Mouse (Mus musculus): ENCODE results near the gene Frmd8.
"Not testable (repeated sequence)": the region's sequence is repeated elsewhere in the genome, so short reads cannot be mapped to it uniquely, and the experiment has no call there.

Frmd8 gene

GRCm38 (mm10) chr19:5825901-5826730 lies 49.0 kb downstream of the Frmd8 start:
- in situ Hi-C loops (cut with MboI, MseI) = no loop called here

- in situ Hi-C loops (cut with MboI, MseI) = no loop called here
Measured at GRCm38 (mm10) chr19:5824826-5825617, 50.1 kb downstream of the Frmd8 start.

- in situ Hi-C loops (cut with MboI, MseI) = no loop called here
Measured at GRCm38 (mm10) chr19:5824043-5824825, 50.8 kb downstream of the Frmd8 start.

- in situ Hi-C loops (cut with MboI, MseI) = no loop called here
Measured at GRCm38 (mm10) chr19:5823266-5823839, 51.7 kb downstream of the Frmd8 start.

GRCm38 (mm10) chr19:5822834-5823205 lies 52.3 kb downstream of the Frmd8 start:
- in situ Hi-C loops (cut with MboI, MseI) = no loop called here

- in situ Hi-C loops (cut with MboI, MseI) = no loop called here
Measured at GRCm38 (mm10) chr19:5822174-5822833, 52.8 kb downstream of the Frmd8 start.

- in situ Hi-C loops (cut with MboI, MseI) = no loop called here
Measured at GRCm38 (mm10) chr19:5821847-5822173, 53.3 kb downstream of the Frmd8 start.

GRCm38 (mm10) chr19:5819549-5819948 lies 55.5 kb downstream of the Frmd8 start:
- in situ Hi-C loops (cut with MboI, MseI) = no loop called here

- in situ Hi-C loops (cut with MboI, MseI) = no loop called here
Measured at GRCm38 (mm10) chr19:5818590-5818977, 56.5 kb downstream of the Frmd8 start.

- in situ Hi-C loops (cut with MboI, MseI) = no loop called here
Measured at GRCm38 (mm10) chr19:5817703-5818589, 57.1 kb downstream of the Frmd8 start.

- in situ Hi-C loops (cut with MboI, MseI) = no loop called here
Measured at GRCm38 (mm10) chr19:5815928-5816327, 59.1 kb downstream of the Frmd8 start.

- in situ Hi-C loops (cut with MboI, MseI) = no loop called here
Measured at GRCm38 (mm10) chr19:5815010-5815409, 60.1 kb downstream of the Frmd8 start.

- in situ Hi-C loops (cut with MboI, MseI) = not testable (repeated sequence)
Measured at GRCm38 (mm10) chr19:5814048-5814447, 61.0 kb downstream of the Frmd8 start.

- in situ Hi-C loops (cut with MboI, MseI) = no loop called here
Measured at GRCm38 (mm10) chr19:5813567-5813966, 61.5 kb downstream of the Frmd8 start.

- in situ Hi-C loops (cut with MboI, MseI) = no loop called here
Measured at GRCm38 (mm10) chr19:5811771-5812504, 63.1 kb downstream of the Frmd8 start.

GRCm38 (mm10) chr19:5810840-5811563 lies 64.1 kb downstream of the Frmd8 start:
- in situ Hi-C loops (cut with MboI, MseI) = no loop called here

GRCm38 (mm10) chr19:5810103-5810839 lies 64.8 kb downstream of the Frmd8 start:
- in situ Hi-C loops (cut with MboI, MseI) = no loop called here

- in situ Hi-C loops (cut with MboI, MseI) = no loop called here
Measured at GRCm38 (mm10) chr19:5809712-5810089, 65.4 kb downstream of the Frmd8 start.
